Mouse (Mus musculus) MEL (cell line): ENCODE results near the gene Alkbh7.

ENCODE experiments used
- CTCF ChIP-seq, 3 experiments: IDR thresholded peaks in 2 of 3; conservative IDR thresholded peaks in 1 of 3; 2 replicates each; pipeline ENCODE4 v1.5.1; 2011 to 2012; ENCODE audit warnings: low read length in 3 of 3, low read depth in 2 of 3, mild to moderate bottlenecking in 2 of 3, improper control_type of control experiment in 1 of 3, inconsistent platforms in 1 of 3, mixed read lengths in 1 of 3, moderate library complexity in 1 of 3; ENCODE audit not compliant: control insufficient read depth in 1 of 3, insufficient read depth in 1 of 3, poor library complexity in 1 of 3, severe bottlenecking in 1 of 3
- ELF1 ChIP-seq: IDR thresholded peaks from 2 replicates; pipeline ENCODE4 v1.6.1; 2014; ENCODE audit warnings: low read depth, mild to moderate bottlenecking, inconsistent platforms, low read length, improper control_type of control experiment, moderate library complexity
- EP300 ChIP-seq, 2 experiments: IDR thresholded peaks; 2 replicates each; pipeline ENCODE4 v1.6.1; 2011; ENCODE audit warnings: improper control_type of control experiment in 2 of 2, low read length in 2 of 2, low read depth in 1 of 2, mild to moderate bottlenecking in 1 of 2
- HCFC1 ChIP-seq: IDR thresholded peaks from 2 replicates; pipeline ENCODE4 v1.6.1; 2012; ENCODE audit warnings: low read depth, mild to moderate bottlenecking, inconsistent platforms, low read length, improper control_type of control experiment, moderate library complexity
- MAFK ChIP-seq: IDR thresholded peaks from 2 replicates; pipeline ENCODE4 v1.6.1; 2011; ENCODE audit warnings: low read depth, mild to moderate bottlenecking, low read length, improper control_type of control experiment, borderline replicate concordance
- NELFE ChIP-seq: IDR thresholded peaks from 2 replicates; pipeline ENCODE4 v1.6.1; 2011; ENCODE audit warnings: low read depth, low read length, improper control_type of control experiment
- POLR2A ChIP-seq, 2 experiments: IDR thresholded peaks; 2 replicates each; pipeline ENCODE4 v1.6.1; 2011 to 2012; ENCODE audit warnings: low read length in 2 of 2, mild to moderate bottlenecking in 2 of 2, control low read depth in 1 of 2, improper control_type of control experiment in 1 of 2, low read depth in 1 of 2, moderate library complexity in 1 of 2; ENCODE audit not compliant: control insufficient read depth in 1 of 2, insufficient read depth in 1 of 2, poor library complexity in 1 of 2
- SIN3A ChIP-seq: IDR thresholded peaks from 2 replicates; pipeline ENCODE4 v1.6.1; 2012; ENCODE audit warnings: low read length, improper control_type of control experiment, inconsistent platforms
- USF1 ChIP-seq: IDR thresholded peaks from 2 replicates; pipeline ENCODE4 v1.6.1; 2014; ENCODE audit warnings: low read depth, mild to moderate bottlenecking, inconsistent platforms, low read length, improper control_type of control experiment, moderate library complexity

DNA sequence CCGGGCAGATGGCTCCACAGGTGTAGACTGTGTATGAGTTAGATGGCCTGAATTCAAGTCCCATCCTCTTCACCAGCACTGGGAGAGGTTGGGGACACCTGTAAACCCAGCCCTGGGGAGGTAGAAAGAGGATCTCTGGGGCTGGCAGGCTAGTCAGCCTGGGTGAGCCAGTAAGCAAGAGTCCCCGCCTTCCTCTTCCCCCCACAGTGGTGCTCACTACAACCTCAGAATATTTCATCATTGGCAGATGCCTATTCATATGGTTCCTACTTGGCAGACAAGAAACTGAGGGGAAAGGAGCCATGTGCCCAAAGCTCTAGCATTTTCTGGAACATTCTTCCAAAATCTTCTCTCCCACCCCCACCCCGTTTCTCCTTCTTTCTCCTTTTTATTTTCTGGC, 51.7 kb downstream of the Alkbh7 start:
- TF ChIP-seq CTCF (IDR thresholded peaks at IDR 0.05 in 2 of 3, conservative IDR thresholded peaks at IDR 0.05 in 1 of 3; ENCODE audit: control insufficient read depth in 1 of 3, insufficient read depth in 1 of 3, low read depth in 2 of 3, low read length in 3 of 3, poor library complexity in 1 of 3, severe bottlenecking in 1 of 3) (no peak), HCFC1 (no peak), EP300 (IDR thresholded peaks at IDR 0.05; ENCODE audit: low read depth in 1 of 2, low read length in 2 of 2) (no peak), MAFK (no peak), ELF1 (no peak), USF1 (no peak), NELFE (no peak), SIN3A (no peak), POLR2A (IDR thresholded peaks at IDR 0.05; ENCODE audit: control insufficient read depth in 1 of 2, insufficient read depth in 1 of 2, low read depth in 1 of 2, low read length in 2 of 2, poor library complexity in 1 of 2) (no peak)
